Mouse (Mus musculus) heart, adult 18-20 months (tissue): ENCODE results near the gene Jhy. TPM values are rescaled to one million over a fixed set of nuclear protein-coding genes. Genes with fewer than 3 reads are reported as not detected.

Source experiments
- DNase-seq, 2 experiments: peaks; one replicate each; pipeline ENCODE4 v3.0.0; 2021 to 2022; ENCODE audit warnings: mixed read lengths in 1 of 2
- total RNA-seq, 2 experiments: library from RNA; stranded (reverse); gene quantifications; 2 replicates each; pipeline ENCODE4 v1.2.3; 2021

Jhy gene
- total RNA-seq, 2 experiments from 2014 or later: not detected

- DNase-seq: peak in 1 of 2 experiments; percentile 25
Observed at GRCm38 (mm10) chr9:40858461-40859160, 105.3 kb downstream of the Jhy start.

- DNase-seq: no peak
Observed at GRCm38 (mm10) chr9:40851515-40851914, 112.4 kb downstream of the Jhy start.

Other genes with a start within 250 kb of the Jhy start
- gene Hspa8, start 163.1 kb downstream of the Jhy start, total RNA-seq: 1,000 to 10,000 TPM; 1,743 to 1,808 TPM
- not detected for gene Bsx, start 90.0 kb downstream of the Jhy start, total RNA-seq
- under 1 TPM in 1 of 2 experiments, not detected in 1; 0.21 TPM for gene Crtam, start 40.5 kb upstream of the Jhy start, total RNA-seq
- 1 to 10 TPM in 1 of 2 experiments, under 1 TPM in 1; 0.89 to 1.5 TPM for gene Ubash3b, start 197.6 kb upstream of the Jhy start, total RNA-seq